Mouse (Mus musculus): ENCODE measurements at regions not wholly inside any gene's neighbourhood (a gene's known extent, or its start where the extent isn't known, plus 50 kb on each side); places are given as distances from the start of the nearest gene placed in this dataset.

- peak; percentile 29 for TF ChIP-seq CTCF (IDR thresholded peaks at IDR 0.05; ENCODE audit: low read depth)
- no peak for TF ChIP-seq EP300 (IDR thresholded peaks at IDR 0.05; ENCODE audit: low read depth)
These were observed 73.0 kb upstream of the P2ry10 start for GRCm38 (mm10) chrX:107015335-107015734.
